Comparison of ENCODE assay signal across 23 mouse cellular contexts in the genomic region with DNA sequence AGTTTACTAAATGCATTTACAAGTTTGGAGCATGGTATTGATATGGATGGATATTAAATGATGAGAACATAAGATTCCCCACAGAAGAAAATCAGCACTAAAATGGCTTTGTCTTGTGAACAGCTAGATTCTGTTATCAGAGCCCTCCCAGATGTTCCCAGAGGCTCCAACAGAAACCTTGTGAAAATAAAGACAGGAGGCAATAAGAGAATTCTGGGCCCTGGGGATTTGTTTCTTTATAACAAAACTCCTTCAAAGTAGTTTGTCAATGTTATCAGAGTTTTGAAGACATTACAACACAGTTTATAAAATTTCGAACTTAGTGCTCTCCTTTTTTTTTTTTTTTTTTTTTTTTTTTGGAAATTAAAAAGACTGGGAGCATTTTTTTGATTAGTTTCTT. TPM values are rescaled to one million over a fixed set of nuclear protein-coding genes. Genes with fewer than 3 reads are reported as not detected.
DNase-seq lines count a peak whose midpoint lies in the region; ATAC-seq and TF ChIP-seq lines count a peak whose summit lies in the region.
"Had no signal": no experiment of that assay in that cellular context is flagged by ENCODE, and none has a peak within 500 bp of the region (broad histone marks: within the 10 kb centered on the region; RNA-seq: fewer than 3 reads in every experiment).

No protein-coding gene starts in this region.

- no peak for ATAC-seq in heart, embryonic 12.5 days (ENCODE audit: insufficient number of reproducible peaks, low FRiP score)
- no peak for ATAC-seq in lung, embryonic 14.5 days (ENCODE audit: insufficient read depth)
- ATAC-seq: CD4-positive, CD25-positive, alpha-beta regulatory T cell, adult 4 months; forebrain, embryonic 14.5 days; intestine, embryonic 16.5 days had no signal

- H3K9me3 ChIP-seq in heart, embryonic 12.5 days (replicated peaks): no peaks in the 10 kb centered on the region
- H3K9me3 ChIP-seq in lung, embryonic 14.5 days (ENCODE audit: low read depth, low read length): no peaks in the 10 kb centered on the region
- H3K9me3 ChIP-seq: embryonic facial prominence, embryonic 12.5 days; forebrain, embryonic 10.5 days; G1E; heart, embryonic 15.5 days; hindbrain, embryonic 15.5 days had no signal

- 30% methylated on average over 1 of the region's 1 CpGs for WGBS in heart, embryonic 12.5 days
- WGBS in lung, embryonic 14.5 days: 10% methylated on average over 1 of the region's 1 CpGs

- H3K36me3 ChIP-seq in heart, embryonic 12.5 days: no peaks in the 10 kb centered on the region
- H3K36me3 ChIP-seq in lung, embryonic 14.5 days (ENCODE audit: insufficient read depth): no peaks in the 10 kb centered on the region
- H3K36me3 ChIP-seq: embryonic facial prominence, embryonic 12.5 days; forebrain, embryonic 10.5 days; G1E; heart, embryonic 15.5 days; hindbrain, embryonic 15.5 days had no signal

- H3K27ac ChIP-seq in heart, embryonic 12.5 days (ENCODE audit: poor library complexity, severe bottlenecking): no peak overlapping the region
- peak overlapping the region; percentile 20; the same call in 1 of the 2 replicates for H3K27ac ChIP-seq in lung, embryonic 14.5 days (ENCODE audit: low read depth)
- H3K27ac ChIP-seq: embryonic facial prominence, embryonic 12.5 days; forebrain, embryonic 10.5 days; heart, embryonic 15.5 days; hindbrain, embryonic 15.5 days had no signal

- H3K4me3 ChIP-seq in heart, embryonic 12.5 days: no peak overlapping the region
- no peak overlapping the region for H3K4me3 ChIP-seq in lung, embryonic 14.5 days (ENCODE audit: low read depth, low read length)
- H3K4me3 ChIP-seq: embryonic facial prominence, embryonic 12.5 days; erythroblast, embryonic 14.5 days; forebrain, embryonic 10.5 days; heart, embryonic 15.5 days; hindbrain, embryonic 15.5 days had no signal

- no peak overlapping the region for H3K4me2 ChIP-seq in heart, embryonic 12.5 days
- H3K4me2 ChIP-seq in lung, embryonic 14.5 days: no peak overlapping the region
- H3K4me2 ChIP-seq: embryonic facial prominence, embryonic 12.5 days; heart, embryonic 15.5 days; hindbrain, embryonic 15.5 days had no signal

- peak; percentile 40 for DNase-seq in embryo, embryonic 10.5 days (ENCODE audit: low spot score)
- DNase-seq in embryo, embryonic 9.5 days (ENCODE audit: extremely low spot score): no peak
- peak; percentile 39 to 46 for DNase-seq in heart, adult 18-20 months
- peak; percentile 40 for DNase-seq in lung, embryonic 14.5 days
- no peak for DNase-seq in lung, postnatal 25 days (ENCODE audit: low spot score)
- DNase-seq in skeletal muscle tissue, adult 2 months (ENCODE audit: low read depth, low spot score): peak; percentile 33
- DNase-seq in right cerebral cortex, postnatal 25 days: no peak
- DNase-seq: adrenal gland, adult 8-10 months; adrenal gland, postnatal 36 days; B cell, adult 2 months; cerebellum, adult 2 months; cerebellum, postnatal 10 days; gastrocnemius, postnatal 10 days had no signal

- no peaks in the 10 kb centered on the region for H3K27me3 ChIP-seq in heart, embryonic 12.5 days (replicated peaks)
- no peaks in the 10 kb centered on the region for H3K27me3 ChIP-seq in lung, embryonic 14.5 days (ENCODE audit: insufficient read depth, low read length)
- H3K27me3 ChIP-seq: embryonic facial prominence, embryonic 12.5 days; heart, embryonic 15.5 days; hindbrain, embryonic 15.5 days had no signal

- TF ChIP-seq CTCF in lung, embryonic 14.5 days (IDR thresholded peaks at IDR 0.05; ENCODE audit: low read depth): no peak

- no peaks in the 10 kb centered on the region for H3K4me1 ChIP-seq in heart, embryonic 12.5 days (replicated peaks)
- H3K4me1 ChIP-seq in lung, embryonic 14.5 days (ENCODE audit: insufficient read depth): no peaks in the 10 kb centered on the region
- H3K4me1 ChIP-seq: embryonic facial prominence, embryonic 12.5 days; heart, embryonic 15.5 days; hindbrain, embryonic 15.5 days had no signal

- no peak overlapping the region for H3K9ac ChIP-seq in heart, embryonic 12.5 days
- no peak overlapping the region for H3K9ac ChIP-seq in lung, embryonic 14.5 days
- H3K9ac ChIP-seq: embryonic facial prominence, embryonic 12.5 days; heart, embryonic 15.5 days; hindbrain, embryonic 15.5 days had no signal

RNA-seq across cellular contexts. Expression of gene Dcn, which starts 56.8 kb away (rescaled TPM):
- 100 to 1,000 TPM; 346 to 364 TPM for total RNA-seq in heart, adult 18-20 months (2021)
- 86.8 and 96.1 TPM in 2 replicates for polyA plus RNA-seq in heart, embryonic 12.5 days (2016; fragmentation: Nextera tagmentation; extraction: Ambion mirVana)
- 117 and 150 TPM in 2 replicates for polyA plus RNA-seq in lung, embryonic 14.5 days (2014; fragmentation: Nextera tagmentation; extraction: Ambion mirVana)
- polyA plus RNA-seq: CD4-positive, CD25-positive, alpha-beta regulatory T cell, adult 4 months; erythroblast, embryonic 14.5 days; G1E had no signal

Comparison
In these comparisons a context has a peak if more than half of its experiments do, and no peak if none do; other contexts are left out.
1. DNase-seq: peak in embryo, embryonic 10.5 days (single experiment), heart, adult 18-20 months (2 of 2), lung, embryonic 14.5 days (single experiment) and skeletal muscle tissue, adult 2 months (single experiment); none in embryo, embryonic 9.5 days (single experiment), lung, postnatal 25 days (single experiment) and right cerebral cortex, postnatal 25 days (single experiment).